Mouse (Mus musculus): ENCODE data around the gene Gm6657. TPM values are rescaled to one million over a fixed set of nuclear protein-coding genes. Genes with fewer than 3 reads are reported as not detected.

Gene Gm6657
- polyA plus RNA-seq (2015; fragmentation: Nextera tagmentation; extraction: Ambion mirVana) = not detected in 2 replicates

DNA sequence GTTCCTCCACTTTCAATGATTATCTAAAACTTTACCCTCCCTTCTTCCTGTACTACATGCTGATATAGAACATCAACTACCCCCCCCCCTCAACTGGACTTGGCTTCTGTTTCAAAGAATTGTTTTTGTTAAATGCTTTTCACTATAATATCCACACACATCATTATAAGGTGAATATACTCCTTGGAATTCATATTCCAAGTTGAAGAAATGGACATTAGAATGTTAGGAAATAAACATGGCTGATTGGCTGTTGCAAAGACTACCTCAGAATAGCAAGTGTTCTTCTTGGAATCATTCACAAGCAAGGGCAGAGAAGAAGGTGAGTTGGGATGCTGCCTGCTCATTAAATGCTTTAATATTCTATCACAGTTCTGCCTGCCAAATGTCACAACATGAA, at the start of gene Gm6657:
Gene Gm6657 (plus strand): TSS at position 301 of the 400 bp plus-strand sequence.
- no peak within 1 kb of the TSS for H3K27ac ChIP-seq (ENCODE audit: low read depth)
- H3K36me3 ChIP-seq (replicated peaks; ENCODE audit: insufficient read depth, low read length) = no peaks in the 10 kb centered on the region
- DNase-seq (no peak), ATAC-seq (no peak)
- no peaks in the 10 kb centered on the region for H3K4me1 ChIP-seq (ENCODE audit: insufficient read depth)
- H3K4me2 ChIP-seq (ENCODE audit: low read depth, low read length) = no peak within 1 kb of the TSS
- H3K4me3 ChIP-seq (ENCODE audit: low read depth, low read length) = no peak within 1 kb of the TSS
- no peak within 1 kb of the TSS for H3K9ac ChIP-seq (replicated peaks)
- H3K27me3 ChIP-seq (ENCODE audit: insufficient read depth, low read length) = no peaks in the 10 kb centered on the region
- TF ChIP-seq CTCF (IDR thresholded peaks at IDR 0.05; ENCODE audit: low read depth) (no peak), EP300 (IDR thresholded peaks at IDR 0.05; ENCODE audit: low read depth) (no peak)
- H3K9me3 ChIP-seq (ENCODE audit: low read length) = no peaks in the 10 kb centered on the region

DNA sequence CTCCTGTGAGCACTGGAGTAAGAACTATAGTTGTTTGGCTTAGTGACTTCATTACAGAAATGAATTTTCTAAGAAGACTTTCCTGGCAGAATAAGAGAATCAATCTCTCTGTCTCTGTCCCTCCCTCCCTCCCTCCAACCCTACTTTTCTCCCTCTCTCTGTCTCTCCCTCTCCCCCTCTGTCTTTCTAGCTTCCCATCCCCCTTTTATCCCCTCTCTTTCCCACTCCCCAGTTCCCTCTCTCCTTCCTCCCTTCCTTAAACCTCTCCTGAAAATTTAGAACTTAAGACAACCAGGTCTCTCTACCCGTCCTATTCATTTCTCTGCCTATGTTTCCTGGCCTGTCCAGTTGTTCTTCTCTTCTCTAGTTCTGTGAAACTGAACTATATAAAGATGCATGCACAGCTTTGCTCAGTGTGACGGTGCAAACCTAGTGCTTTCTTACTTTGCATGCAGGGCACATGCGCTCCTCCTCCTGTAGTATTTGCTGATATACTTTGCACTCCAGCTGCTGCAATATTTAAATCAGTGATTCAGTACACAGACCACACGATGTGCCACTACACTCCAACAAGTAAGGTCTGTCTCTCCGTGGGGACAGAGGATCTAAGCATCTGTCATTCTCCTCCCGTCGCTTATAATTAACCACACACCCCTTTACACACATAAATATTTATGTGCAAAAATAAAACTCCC, 40.6 kb upstream of the Gm6657 start:
- no peak for ATAC-seq
- 52% methylated on average over 7 of the region's 7 CpGs for WGBS (ENCODE audit: insufficient replicate concordance)
- no peaks in the 10 kb centered on the region for H3K27me3 ChIP-seq (ENCODE audit: insufficient read depth, low read length)
- no peak overlapping the region for H3K27ac ChIP-seq (ENCODE audit: low read depth)
- H3K4me3 ChIP-seq (ENCODE audit: low read depth, low read length) = no peak overlapping the region
- no peaks in the 10 kb centered on the region for H3K9me3 ChIP-seq (ENCODE audit: low read length)
- TF ChIP-seq EP300 (IDR thresholded peaks at IDR 0.05; ENCODE audit: low read depth) = no peak
- no peak for TF ChIP-seq CTCF (IDR thresholded peaks at IDR 0.05; ENCODE audit: low read depth)
- no peaks in the 10 kb centered on the region for H3K36me3 ChIP-seq (replicated peaks; ENCODE audit: insufficient read depth, low read length)
- no peak overlapping the region for H3K4me2 ChIP-seq (ENCODE audit: low read depth, low read length)
- no peak for DNase-seq
- H3K4me1 ChIP-seq (ENCODE audit: insufficient read depth) = no peaks in the 10 kb centered on the region
- H3K9ac ChIP-seq (replicated peaks) = no peak overlapping the region

DNA sequence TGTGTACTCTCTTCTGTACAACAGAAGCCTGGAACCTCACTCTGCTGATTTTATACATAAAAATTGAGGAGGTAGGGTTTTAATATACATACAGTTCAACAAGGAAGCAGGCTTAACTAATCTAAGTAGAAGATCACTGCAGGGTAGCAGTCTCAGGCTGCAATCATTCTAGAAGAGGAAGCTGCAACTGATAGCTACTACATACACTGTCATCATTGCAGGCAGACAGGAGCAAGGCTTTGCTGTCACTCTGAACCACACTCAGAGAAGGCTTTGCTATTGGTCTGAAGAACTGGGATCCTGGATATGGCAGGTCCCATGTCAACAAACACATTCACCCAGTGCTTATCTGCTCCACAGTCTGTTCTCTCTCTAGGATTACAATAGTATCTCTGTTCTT, 23.9 kb upstream of the Gm6657 start:
- no peaks in the 10 kb centered on the region for H3K36me3 ChIP-seq (replicated peaks; ENCODE audit: insufficient read depth, low read length)
- DNase-seq = no peak
- TF ChIP-seq EP300 (IDR thresholded peaks at IDR 0.05; ENCODE audit: low read depth) = no peak
- no peak for TF ChIP-seq CTCF (IDR thresholded peaks at IDR 0.05; ENCODE audit: low read depth)

DNA sequence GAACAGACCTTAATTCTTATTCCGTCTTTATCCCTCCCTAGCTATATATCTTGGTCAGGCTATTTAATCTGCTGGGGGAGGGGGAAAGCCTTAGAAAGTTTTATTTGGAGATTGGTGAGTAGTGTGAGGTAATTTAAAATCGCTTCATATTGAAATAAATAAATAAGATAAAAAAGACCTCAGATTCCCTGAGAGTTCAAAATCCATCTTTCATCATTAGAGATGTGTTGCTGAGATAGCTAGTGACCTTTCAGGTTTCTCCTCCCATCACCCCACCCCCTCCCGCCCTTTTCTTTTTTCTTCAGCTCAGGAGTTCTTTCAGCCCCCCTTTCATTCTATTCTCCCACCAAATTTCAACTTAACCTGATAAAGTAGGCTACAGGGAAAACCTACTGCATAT, 20.1 kb upstream of the Gm6657 start:
- H3K27ac ChIP-seq (ENCODE audit: low read depth) = no peak overlapping the region
- H3K4me3 ChIP-seq (ENCODE audit: low read depth, low read length) = no peak overlapping the region
- no peaks in the 10 kb centered on the region for H3K9me3 ChIP-seq (ENCODE audit: low read length)
- no peaks in the 10 kb centered on the region for H3K27me3 ChIP-seq (ENCODE audit: insufficient read depth, low read length)
- H3K9ac ChIP-seq (replicated peaks) = no peak overlapping the region
- no peaks in the 10 kb centered on the region for H3K36me3 ChIP-seq (replicated peaks; ENCODE audit: insufficient read depth, low read length)
- H3K4me2 ChIP-seq (ENCODE audit: low read depth, low read length) = no peak overlapping the region
- no peaks in the 10 kb centered on the region for H3K4me1 ChIP-seq (ENCODE audit: insufficient read depth)
- no peak for ATAC-seq
- 69% methylated on average over 3 of the region's 3 CpGs for WGBS (ENCODE audit: insufficient replicate concordance)
- TF ChIP-seq CTCF (IDR thresholded peaks at IDR 0.05; ENCODE audit: low read depth) (no peak), EP300 (IDR thresholded peaks at IDR 0.05; ENCODE audit: low read depth) (no peak)
- DNase-seq = no peak

More for the DNA sequence above, 23.9 kb upstream of the Gm6657 start:
- H3K4me3 ChIP-seq (ENCODE audit: low read depth, low read length) = no peak overlapping the region
- no peak overlapping the region for H3K9ac ChIP-seq (replicated peaks)
- no peaks in the 10 kb centered on the region for H3K4me1 ChIP-seq (ENCODE audit: insufficient read depth)
- ATAC-seq = no peak
- H3K9me3 ChIP-seq (ENCODE audit: low read length) = no peaks in the 10 kb centered on the region
- H3K4me2 ChIP-seq (ENCODE audit: low read depth, low read length) = no peak overlapping the region
- H3K27me3 ChIP-seq (ENCODE audit: insufficient read depth, low read length) = no peaks in the 10 kb centered on the region
- H3K27ac ChIP-seq (ENCODE audit: low read depth) = no peak overlapping the region

DNA sequence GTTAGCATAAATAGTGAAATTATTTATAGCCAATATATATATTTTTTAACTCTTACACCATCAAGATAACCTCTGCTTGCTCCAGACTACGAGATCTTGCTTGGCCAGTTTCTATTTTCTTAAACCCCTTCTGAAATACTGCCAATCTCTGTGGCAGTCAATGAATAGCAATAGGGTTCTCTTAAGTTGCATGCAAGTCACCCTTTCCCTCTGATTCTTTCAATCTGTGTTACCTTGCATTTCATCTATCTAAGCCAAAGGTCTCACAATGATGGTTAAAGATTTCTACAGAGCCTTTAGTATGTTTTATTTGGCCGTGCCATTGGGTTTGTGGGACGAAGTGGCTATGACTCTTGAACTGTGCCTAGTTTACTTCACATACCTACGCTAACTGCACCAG, 19.4 kb upstream of the Gm6657 start:
- no peak for DNase-seq
- H3K4me3 ChIP-seq (ENCODE audit: low read depth, low read length) = no peak overlapping the region
- no peak overlapping the region for H3K9ac ChIP-seq (replicated peaks)
- no peaks in the 10 kb centered on the region for H3K4me1 ChIP-seq (ENCODE audit: insufficient read depth)
- no peaks in the 10 kb centered on the region for H3K9me3 ChIP-seq (ENCODE audit: low read length)
- WGBS (ENCODE audit: insufficient replicate concordance) = 79% methylated on average over 4 of the region's 4 CpGs
- no peaks in the 10 kb centered on the region for H3K36me3 ChIP-seq (replicated peaks; ENCODE audit: insufficient read depth, low read length)
- TF ChIP-seq CTCF (IDR thresholded peaks at IDR 0.05; ENCODE audit: low read depth) (no peak), EP300 (IDR thresholded peaks at IDR 0.05; ENCODE audit: low read depth) (no peak)
- ATAC-seq = no peak
- no peak overlapping the region for H3K4me2 ChIP-seq (ENCODE audit: low read depth, low read length)
- H3K27me3 ChIP-seq (ENCODE audit: insufficient read depth, low read length) = no peaks in the 10 kb centered on the region
- H3K27ac ChIP-seq (ENCODE audit: low read depth) = no peak overlapping the region

DNA sequence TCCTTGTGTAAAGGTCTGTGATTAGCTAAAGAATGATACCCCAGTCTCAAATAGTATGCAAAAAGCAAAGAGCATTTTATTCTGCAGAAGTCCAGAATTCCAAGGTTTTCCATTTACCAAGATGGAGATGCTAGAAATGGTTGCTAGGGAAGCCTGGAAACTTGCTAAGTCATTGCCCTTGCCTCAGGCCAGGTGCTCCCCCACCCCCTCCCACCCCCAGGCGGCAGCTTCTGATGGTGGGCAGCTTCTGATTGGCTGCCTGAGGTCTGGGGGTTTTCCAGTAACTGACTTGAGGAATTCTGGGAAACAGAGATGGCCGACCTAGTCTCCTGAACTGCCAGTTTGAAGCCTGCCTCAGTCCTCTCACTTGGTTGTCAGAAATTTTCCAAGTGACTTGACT, 12.6 kb upstream of the Gm6657 start:
- H3K4me3 ChIP-seq (ENCODE audit: low read depth, low read length) = no peak overlapping the region
- H3K27ac ChIP-seq (ENCODE audit: low read depth) = no peak overlapping the region
- H3K4me2 ChIP-seq (ENCODE audit: low read depth, low read length) = no peak overlapping the region
- H3K9me3 ChIP-seq (ENCODE audit: low read length) = no peaks in the 10 kb centered on the region
- TF ChIP-seq EP300 (IDR thresholded peaks at IDR 0.05; ENCODE audit: low read depth) = no peak
- TF ChIP-seq CTCF (IDR thresholded peaks at IDR 0.05; ENCODE audit: low read depth) = no peak
- H3K4me1 ChIP-seq (ENCODE audit: insufficient read depth) = no peaks in the 10 kb centered on the region
- no peak for DNase-seq
- 60% methylated on average over 2 of the region's 2 CpGs for WGBS (ENCODE audit: insufficient replicate concordance)
- H3K36me3 ChIP-seq (replicated peaks; ENCODE audit: insufficient read depth, low read length) = no peaks in the 10 kb centered on the region
- no peak for ATAC-seq
- H3K27me3 ChIP-seq (ENCODE audit: insufficient read depth, low read length) = no peaks in the 10 kb centered on the region
- no peak overlapping the region for H3K9ac ChIP-seq (replicated peaks)

DNA sequence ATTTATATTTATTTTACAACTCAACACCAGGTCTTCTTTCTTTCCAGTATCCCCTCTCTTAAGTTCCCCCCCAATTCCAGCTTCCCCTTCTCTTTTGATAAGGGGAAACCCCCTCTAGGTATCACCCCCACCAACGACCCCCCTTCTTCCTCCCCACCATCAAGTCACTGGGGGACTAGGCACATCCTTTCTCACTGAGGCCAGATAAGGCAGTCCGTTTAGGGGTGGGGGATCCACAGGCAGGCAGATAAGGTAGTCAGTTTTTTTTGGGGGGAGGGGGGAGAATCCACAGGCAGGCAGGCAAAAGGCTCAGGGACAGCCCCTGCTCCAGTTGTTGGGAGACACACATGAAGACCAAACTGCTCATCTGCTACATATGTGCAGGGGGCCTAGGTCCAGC, 1.3 kb downstream of the Gm6657 start:
- WGBS (ENCODE audit: insufficient replicate concordance) = 30% methylated on average over 2 of the region's 2 CpGs
- no peak for TF ChIP-seq CTCF (IDR thresholded peaks at IDR 0.05; ENCODE audit: low read depth)
- Histone ChIP-seq H3K36me3 (replicated peaks; ENCODE audit: insufficient read depth, low read length) (no peaks in the 10 kb centered on the region), H3K4me3 (ENCODE audit: low read depth, low read length) (no peak overlapping the region), H3K27me3 (ENCODE audit: insufficient read depth, low read length) (no peaks in the 10 kb centered on the region), H3K9me3 (ENCODE audit: low read length) (no peaks in the 10 kb centered on the region), H3K9ac (replicated peaks) (no peak overlapping the region), H3K4me2 (ENCODE audit: low read depth, low read length) (no peak overlapping the region), H3K27ac (ENCODE audit: low read depth) (no peak overlapping the region), H3K4me1 (ENCODE audit: insufficient read depth) (no peaks in the 10 kb centered on the region)
- DNase-seq (no peak), ATAC-seq (no peak)
